ENCODE assay signal across 11 mouse cellular contexts in the genomic region with DNA sequence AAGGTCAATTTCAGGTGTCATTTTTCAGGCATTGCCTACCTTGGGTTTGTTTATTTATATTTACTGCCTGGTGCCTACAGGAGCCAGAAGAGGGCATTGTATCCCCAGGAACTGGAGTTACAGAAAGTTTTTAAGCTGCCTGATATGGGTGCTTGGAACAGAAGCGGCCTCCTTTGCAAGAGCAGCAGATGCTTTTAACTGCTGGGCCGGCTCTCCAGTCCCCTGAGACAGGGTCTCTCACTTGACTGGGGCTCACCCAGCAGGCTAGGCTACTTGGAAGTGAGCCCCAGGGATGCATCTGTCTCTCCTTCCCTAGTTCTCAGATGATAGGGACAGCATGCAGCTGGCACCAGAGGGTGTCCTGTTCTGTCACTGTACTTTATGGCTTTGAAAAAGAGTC. TPM values are rescaled to one million over a fixed set of nuclear protein-coding genes. Genes with fewer than 3 reads are reported as not detected.
A peak's percentile ranks its signal among the peaks of the same experiment; 100 is the strongest.
DNase-seq lines count a peak whose midpoint lies in the region; ATAC-seq and TF ChIP-seq lines count a peak whose summit lies in the region.
"Had no signal": no experiment of that assay in that cellular context is flagged by ENCODE, and none has a peak within 500 bp of the region (broad histone marks: within the 10 kb centered on the region; RNA-seq: fewer than 3 reads in every experiment).

No protein-coding gene starts in this region.

- H3K4me2 ChIP-seq in forebrain, embryonic 14.5 days (ENCODE audit: low read length): no peak overlapping the region
- H3K4me2 ChIP-seq in kidney, postnatal 0 days (ENCODE audit: low read length): 0 out of 2 replicates have a peak overlapping the region, but pooled peaks have one; percentile 3
- no peak overlapping the region for H3K4me2 ChIP-seq in heart, postnatal 0 days (ENCODE audit: low read depth, low read length)

- no peaks in the 10 kb centered on the region for H3K9me3 ChIP-seq in forebrain, embryonic 10.5 days
- H3K9me3 ChIP-seq in forebrain, embryonic 14.5 days (replicated peaks; ENCODE audit: control insufficient read depth, low read length): no peaks in the 10 kb centered on the region
- H3K9me3 ChIP-seq in kidney, postnatal 0 days (replicated peaks; ENCODE audit: low read length): no peaks in the 10 kb centered on the region
- H3K9me3 ChIP-seq in heart, postnatal 0 days (replicated peaks; ENCODE audit: control insufficient read depth, low read length): no peaks in the 10 kb centered on the region

- ATAC-seq in forebrain, embryonic 14.5 days: no peak
- ATAC-seq in kidney, postnatal 0 days (replicated peaks; ENCODE audit: low FRiP score, low read depth): no peak
- no peak for ATAC-seq in heart, postnatal 0 days (ENCODE audit: insufficient read depth, low read depth)

- 35% methylated on average over 2 of the region's 2 CpGs for WGBS in forebrain, embryonic 10.5 days
- WGBS in forebrain, embryonic 14.5 days: 65% methylated on average over 2 of the region's 2 CpGs
- 36% methylated on average over 2 of the region's 2 CpGs for WGBS in kidney, postnatal 0 days
- WGBS in heart, postnatal 0 days: 65% methylated on average over 2 of the region's 2 CpGs

- peaks cover 89% of the 10 kb centered on the region for H3K4me1 ChIP-seq in forebrain, embryonic 10.5 days
- H3K4me1 ChIP-seq in forebrain, embryonic 14.5 days (ENCODE audit: control insufficient read depth, insufficient read depth, low read length): peaks cover 25% of the 10 kb centered on the region
- H3K4me1 ChIP-seq in kidney, postnatal 0 days (replicated peaks; ENCODE audit: insufficient read depth, low read length): peaks cover 37% of the 10 kb centered on the region
- H3K4me1 ChIP-seq in heart, postnatal 0 days (ENCODE audit: control insufficient read depth, insufficient read depth): peaks cover 20% of the 10 kb centered on the region

- peaks cover 11% of the 10 kb centered on the region; the same call in 1 of the 2 replicates for H3K27me3 ChIP-seq in forebrain, embryonic 10.5 days (ENCODE audit: poor library complexity, severe bottlenecking)
- H3K27me3 ChIP-seq in forebrain, embryonic 14.5 days (replicated peaks; ENCODE audit: control insufficient read depth, insufficient read depth, low read length): no peaks in the 10 kb centered on the region
- no peaks in the 10 kb centered on the region for H3K27me3 ChIP-seq in kidney, postnatal 0 days (ENCODE audit: insufficient read depth, low read length)
- no peaks in the 10 kb centered on the region for H3K27me3 ChIP-seq in heart, postnatal 0 days (ENCODE audit: control insufficient read depth, insufficient read depth, low read length)

- DNase-seq in forebrain, embryonic 10.5 days (ENCODE audit: extremely low spot score, low spot score): no peak
- no peak for DNase-seq in forebrain, embryonic 14.5 days (ENCODE audit: low spot score)
- peak; percentile 68 for DNase-seq in kidney, postnatal 0 days (ENCODE audit: low spot score)
- no peak for DNase-seq in kidney, adult 9 months
- DNase-seq in 416B (ENCODE audit: low read depth): peak; percentile 50
- DNase-seq in heart, postnatal 0 days (ENCODE audit: low spot score): no peak
- DNase-seq in thymus, adult 18-20 months: no peak
- DNase-seq in right cerebral cortex, adult 2 months (ENCODE audit: low spot score in 2 of 2): no peak
- DNase-seq: adrenal gland, adult 2 months; B cell, adult 2 months; gastrocnemius, postnatal 10 days had no signal

- no peak for TF ChIP-seq EP300 in heart, postnatal 0 days (IDR thresholded peaks at IDR 0.05; ENCODE audit: low read depth)

- H3K27ac ChIP-seq in forebrain, embryonic 10.5 days: peak overlapping the region; percentile 89
- H3K27ac ChIP-seq in forebrain, embryonic 14.5 days (ENCODE audit: low read depth, low read length): no peak overlapping the region
- H3K27ac ChIP-seq in kidney, postnatal 0 days: peak overlapping the region; percentile 86
- H3K27ac ChIP-seq in heart, postnatal 0 days (ENCODE audit: low read depth): no peak overlapping the region

- no peak overlapping the region for H3K9ac ChIP-seq in forebrain, embryonic 14.5 days (ENCODE audit: low read length)
- H3K9ac ChIP-seq in kidney, postnatal 0 days (ENCODE audit: low read depth, low read length): no peak overlapping the region
- no peak overlapping the region for H3K9ac ChIP-seq in heart, postnatal 0 days (replicated peaks; ENCODE audit: low read depth, low read length)

- peak; percentile 62 for TF ChIP-seq CTCF in kidney, postnatal 0 days (IDR thresholded peaks at IDR 0.05; ENCODE audit: low read depth)
- TF ChIP-seq CTCF in heart, postnatal 0 days (IDR thresholded peaks at IDR 0.05; ENCODE audit: low read depth): peak; percentile 29

- H3K4me3 ChIP-seq in forebrain, embryonic 10.5 days: peak overlapping the region; percentile 46
- no peak overlapping the region for H3K4me3 ChIP-seq in forebrain, embryonic 14.5 days (ENCODE audit: low read depth, low read length)
- H3K4me3 ChIP-seq in kidney, postnatal 0 days (replicated peaks; ENCODE audit: low read depth, low read length): no peak overlapping the region
- no peak overlapping the region for H3K4me3 ChIP-seq in heart, postnatal 0 days (ENCODE audit: low read depth, low read length)

- no peaks in the 10 kb centered on the region for H3K36me3 ChIP-seq in forebrain, embryonic 10.5 days (replicated peaks)
- H3K36me3 ChIP-seq in forebrain, embryonic 14.5 days (ENCODE audit: control insufficient read depth, insufficient read depth, low read length): no peaks in the 10 kb centered on the region
- no peaks in the 10 kb centered on the region for H3K36me3 ChIP-seq in kidney, postnatal 0 days (ENCODE audit: insufficient read depth, low read length)
- H3K36me3 ChIP-seq in heart, postnatal 0 days (replicated peaks; ENCODE audit: control insufficient read depth, insufficient read depth, low read length): no peaks in the 10 kb centered on the region

RNA-seq across cellular contexts. Expression of a gene that starts 59.6 kb away (rescaled TPM):
- 28.6 and 28.7 TPM in 2 replicates for polyA plus RNA-seq in forebrain, embryonic 10.5 days (2016; fragmentation: Nextera tagmentation; extraction: Ambion mirVana)
- polyA plus RNA-seq in forebrain, embryonic 14.5 days (2014; fragmentation: Nextera tagmentation; extraction: Ambion mirVana): 34.0 and 37.8 TPM in 2 replicates
- 42.3 and 44.2 TPM in 2 replicates for polyA plus RNA-seq in kidney, postnatal 0 days (2015; fragmentation: Nextera tagmentation; extraction: Ambion mirVana)
- 16.4 and 22.5 TPM in 2 replicates for total RNA-seq in heart, postnatal 0 days (2014; rRNA removed; ENCODE audit: low replicate concordance)
- polyA plus RNA-seq in heart, postnatal 0 days (2015; fragmentation: Nextera tagmentation; extraction: Ambion mirVana): 19.4 and 21.3 TPM in 2 replicates

Comparison
In these comparisons a context has a peak if more than half of its experiments do, and no peak if none do; other contexts are left out.
1. DNase-seq: peak in kidney, postnatal 0 days (single experiment) and 416B (single experiment); none in forebrain, embryonic 10.5 days (single experiment), forebrain, embryonic 14.5 days (single experiment), kidney, adult 9 months (single experiment), heart, postnatal 0 days (single experiment), thymus, adult 18-20 months (0 of 2) and right cerebral cortex, adult 2 months (0 of 2).
2. H3K27ac ChIP-seq: peak in forebrain, embryonic 10.5 days (single experiment) and kidney, postnatal 0 days (single experiment); none in forebrain, embryonic 14.5 days (single experiment) and heart, postnatal 0 days (single experiment).